Mouse (Mus musculus): ENCODE results near the gene H2afy2.

The H2afy2 gene

DNA sequence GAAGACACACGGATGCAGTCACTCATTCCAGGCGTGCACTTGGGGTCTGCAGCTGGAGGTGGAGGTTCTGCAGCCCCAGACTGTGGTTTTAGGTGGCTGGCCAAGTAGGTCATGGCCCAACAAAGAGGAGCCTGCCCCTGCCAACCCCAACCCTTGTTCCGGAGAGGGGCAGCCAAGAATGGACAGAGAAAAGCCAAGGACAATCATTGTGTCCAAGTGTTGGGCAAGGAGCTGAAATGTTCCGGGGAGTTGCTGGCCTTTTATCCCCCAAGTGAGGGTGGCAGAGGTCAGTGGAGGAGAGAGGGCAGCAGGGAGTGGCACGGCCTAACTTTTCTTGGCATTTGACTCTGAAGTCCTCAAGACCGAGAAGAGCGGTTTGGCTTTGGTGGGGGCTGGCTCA is 63.6 kb downstream of the H2afy2 start:
- DNase-seq, result no peak

DNA sequence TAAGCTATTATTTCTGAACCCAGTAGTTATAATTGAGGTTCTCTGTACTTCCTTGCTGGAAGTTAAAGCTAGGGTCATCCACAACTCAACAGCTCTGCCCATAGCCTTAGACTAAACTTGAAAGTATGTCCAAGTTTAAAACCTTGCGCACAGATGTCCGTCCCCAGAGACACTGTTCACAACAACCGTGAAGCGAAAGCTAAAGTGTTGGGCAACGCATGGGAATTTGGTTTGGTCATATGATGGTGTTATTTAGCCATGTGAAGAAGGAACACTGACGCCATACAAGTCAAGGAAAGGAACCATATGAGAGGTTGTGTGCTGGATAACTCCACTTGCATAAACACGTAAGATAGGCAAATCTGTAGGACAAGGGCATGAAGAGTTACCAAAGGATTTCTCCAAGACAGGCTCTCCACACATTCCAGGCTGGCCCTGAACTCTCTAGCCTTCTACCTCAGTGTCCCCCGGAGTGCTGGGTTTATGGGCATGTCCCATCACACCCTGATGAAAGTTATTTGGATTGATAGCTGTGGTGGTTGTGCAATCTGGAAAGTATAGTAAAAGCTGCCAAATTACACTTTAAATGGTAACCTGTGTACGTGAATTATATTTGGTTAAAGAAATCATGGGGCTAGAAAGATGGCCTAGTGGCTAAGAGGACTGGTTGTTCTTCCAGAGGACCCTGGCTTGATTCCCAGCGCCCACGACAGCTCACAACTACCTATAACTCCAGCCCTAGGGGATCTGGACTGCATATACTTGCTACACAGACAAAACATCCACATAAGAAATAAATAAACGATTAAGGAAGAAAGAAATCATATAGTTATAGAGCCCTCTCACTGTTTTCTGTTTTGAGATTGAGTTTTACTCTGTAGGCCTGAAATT is 66.3 kb downstream of the H2afy2 start:
- DNase-seq, result no peak

DNA sequence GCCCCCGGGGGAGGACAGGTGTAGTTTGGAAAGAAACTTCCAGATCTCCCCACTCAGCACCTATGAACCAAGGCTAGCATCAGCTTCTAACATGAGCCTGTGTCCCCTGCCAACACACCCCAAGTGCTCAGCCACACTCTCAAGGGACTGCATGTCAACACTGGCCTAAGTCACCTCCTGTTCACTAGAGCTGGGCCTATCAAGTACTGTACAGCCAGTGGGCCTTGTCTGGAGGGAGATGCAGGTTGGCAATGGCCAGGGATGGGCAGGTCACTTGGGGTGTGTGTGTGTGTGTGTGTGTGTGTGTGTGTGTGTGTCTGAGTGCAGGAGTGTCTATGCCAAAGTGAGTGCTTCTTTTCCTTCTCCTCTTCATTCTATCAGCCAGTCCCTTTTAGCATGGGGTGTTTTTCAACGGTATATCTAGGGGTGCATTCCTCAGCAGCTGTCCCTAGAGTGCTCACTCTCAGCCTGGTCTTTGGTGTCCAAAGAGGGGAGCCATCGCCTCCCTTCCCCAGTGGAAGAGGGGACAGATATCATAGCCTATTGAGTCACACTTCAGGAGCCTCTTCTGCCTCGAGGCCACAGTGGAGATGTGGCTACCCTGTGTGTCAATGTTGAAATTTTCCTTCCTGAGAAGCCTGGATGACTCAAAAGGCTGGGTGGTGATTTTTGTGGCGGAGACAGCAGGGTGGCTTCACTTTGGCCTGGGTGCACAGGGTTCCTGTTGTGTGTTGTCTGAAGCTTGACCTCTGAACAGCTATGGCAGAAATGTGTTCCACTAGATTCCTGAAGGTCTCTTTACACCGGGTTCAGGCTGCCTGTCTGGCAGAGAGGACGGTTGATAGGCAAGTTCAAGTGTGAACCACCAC is 67.7 kb downstream of the H2afy2 start:
- DNase-seq, result peak; percentile 92

DNA sequence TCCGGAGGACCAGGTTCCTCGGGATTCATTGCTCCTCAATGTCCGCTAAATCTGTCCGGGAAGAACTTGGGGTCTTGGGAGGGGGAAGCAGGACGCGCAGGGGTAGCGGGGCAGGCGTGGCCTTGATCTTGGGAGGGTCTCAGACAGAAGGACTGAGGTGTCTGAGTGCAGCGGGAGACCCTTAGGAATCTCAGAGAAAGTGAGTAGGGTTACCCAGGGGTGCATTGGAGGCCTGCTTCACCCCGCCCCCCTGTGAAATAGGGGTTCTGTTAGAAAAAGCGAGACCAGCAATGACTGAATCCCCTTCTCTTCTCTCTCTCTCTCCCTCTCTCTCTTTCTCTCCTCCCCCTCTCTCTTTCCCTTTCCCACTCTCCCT is 68.5 kb downstream of the H2afy2 start:
- DNase-seq, result no peak

DNA sequence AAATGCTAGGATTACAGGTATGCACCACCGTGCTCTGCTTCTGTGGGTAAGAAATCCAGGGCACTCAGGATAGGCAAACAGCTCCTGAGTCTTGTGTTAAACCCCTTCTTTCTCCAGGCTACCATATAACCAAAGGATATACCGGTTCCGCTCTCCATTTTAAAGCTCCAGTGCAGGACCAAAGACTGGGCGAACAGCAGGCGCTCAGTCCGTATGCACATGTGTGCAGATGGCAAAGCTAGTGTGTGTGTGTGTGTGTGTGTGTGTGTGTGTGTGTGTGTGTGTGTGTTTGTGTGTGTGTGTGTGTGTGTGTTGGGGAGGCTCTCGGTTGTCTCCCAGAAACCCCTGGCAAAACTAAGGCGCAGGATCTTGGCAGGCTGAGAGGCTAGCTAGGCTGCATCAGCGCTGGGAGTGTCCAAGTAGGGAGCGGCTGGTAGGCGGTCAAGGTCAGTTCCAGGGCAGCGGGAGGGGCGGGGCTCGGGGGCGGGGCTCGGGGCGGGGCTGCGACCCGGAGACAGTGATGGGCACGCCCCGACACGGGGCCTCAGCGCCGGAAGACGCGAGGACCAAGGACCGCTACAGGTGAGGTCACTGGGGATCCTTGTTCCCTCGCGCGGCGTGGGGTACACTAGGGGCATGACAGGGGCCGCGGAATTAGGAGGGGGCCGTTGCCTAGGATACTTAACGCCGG is 69.0 kb downstream of the H2afy2 start, which contains the start of gene Aifm2:
TSS of gene Aifm2 (plus strand) at position 493 of the 691 bp plus-strand sequence.
- peak; percentile 99 for DNase-seq

DNA sequence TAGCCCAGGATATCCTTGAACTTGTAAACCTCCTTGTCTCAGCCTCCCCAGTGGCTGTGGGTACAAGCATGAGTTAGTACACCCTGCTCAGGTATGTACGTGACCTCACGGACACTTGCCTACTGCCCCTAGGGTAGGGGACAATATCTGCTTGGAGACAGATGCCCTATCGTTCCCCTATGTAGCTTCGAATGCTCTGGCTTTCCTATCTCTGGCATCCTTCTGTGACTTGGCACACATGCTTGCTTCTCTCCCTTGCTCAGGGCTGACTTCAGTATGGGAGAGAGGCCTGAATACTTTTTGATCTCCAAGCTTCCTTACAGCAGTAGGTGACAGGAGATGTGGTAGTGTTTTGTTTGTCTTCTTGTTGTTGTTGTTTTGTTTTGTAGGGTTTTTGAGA is 69.8 kb downstream of the H2afy2 start:
- DNase-seq, result no peak

DNA sequence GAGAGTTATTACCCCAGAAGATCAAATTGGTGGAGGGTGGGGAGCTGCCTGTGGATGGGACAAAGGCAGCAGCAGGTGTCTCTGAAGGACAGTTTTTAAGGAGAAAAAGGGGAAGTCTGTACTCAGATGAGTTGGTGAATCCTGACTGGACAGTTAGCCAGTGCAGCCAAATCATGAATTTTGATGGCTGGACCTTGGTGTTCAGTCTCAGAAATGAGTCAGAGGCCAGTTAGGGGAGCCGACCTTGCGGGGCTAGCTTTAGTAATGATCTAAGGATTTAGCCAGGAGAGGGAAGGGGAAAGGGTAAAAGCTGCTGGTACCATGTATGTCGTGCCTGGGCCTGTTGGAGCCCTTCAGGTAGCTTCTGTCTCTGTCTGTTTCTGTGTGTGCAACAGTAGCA is 70.3 kb downstream of the H2afy2 start:
- no peak for DNase-seq

DNA sequence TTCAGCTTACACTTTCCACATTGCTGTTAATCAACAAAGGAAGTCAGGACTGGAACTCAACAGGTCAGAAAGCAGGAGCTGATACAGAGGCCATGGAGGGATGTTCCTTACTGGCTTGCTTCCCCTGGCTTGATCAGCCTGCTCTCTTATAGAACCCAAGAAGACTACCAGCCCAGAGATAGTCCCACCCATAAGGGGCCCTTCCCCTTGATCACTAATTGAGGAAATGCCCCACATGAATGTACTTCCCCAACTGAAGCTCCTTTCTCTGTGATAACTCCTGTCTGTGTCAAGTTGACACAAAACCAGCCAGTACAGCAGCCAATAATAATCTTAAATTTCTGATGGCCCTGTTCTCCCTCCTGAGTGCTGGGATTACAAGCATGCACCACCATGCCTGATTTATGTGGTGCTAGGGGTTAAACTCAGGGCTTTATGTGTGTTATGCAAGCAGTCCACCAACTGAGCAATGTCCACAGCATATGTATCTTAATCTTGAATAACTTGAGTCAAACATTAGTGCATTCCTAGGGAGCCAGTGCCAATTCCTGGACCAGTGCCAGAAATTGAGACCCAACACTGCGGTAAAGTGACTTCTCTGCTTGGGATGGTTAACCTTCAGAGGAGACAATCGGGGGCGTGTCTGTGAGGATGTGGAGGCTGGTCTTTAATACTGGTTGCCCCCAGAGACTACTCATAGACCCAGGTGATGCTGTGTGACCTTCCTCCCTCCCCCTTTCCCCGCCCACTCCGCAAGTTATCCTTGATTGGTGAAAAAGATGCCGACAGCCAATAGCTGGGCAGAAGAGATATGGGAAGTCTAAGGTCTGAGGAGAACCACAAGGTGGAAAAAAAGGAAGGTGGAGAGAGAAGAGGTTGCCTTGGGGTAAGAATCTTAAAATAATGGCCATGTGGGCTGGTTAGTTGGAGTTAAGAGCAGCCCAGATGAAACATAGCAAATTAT is 77.3 kb downstream of the H2afy2 start:
- DNase-seq, result no peak

DNA sequence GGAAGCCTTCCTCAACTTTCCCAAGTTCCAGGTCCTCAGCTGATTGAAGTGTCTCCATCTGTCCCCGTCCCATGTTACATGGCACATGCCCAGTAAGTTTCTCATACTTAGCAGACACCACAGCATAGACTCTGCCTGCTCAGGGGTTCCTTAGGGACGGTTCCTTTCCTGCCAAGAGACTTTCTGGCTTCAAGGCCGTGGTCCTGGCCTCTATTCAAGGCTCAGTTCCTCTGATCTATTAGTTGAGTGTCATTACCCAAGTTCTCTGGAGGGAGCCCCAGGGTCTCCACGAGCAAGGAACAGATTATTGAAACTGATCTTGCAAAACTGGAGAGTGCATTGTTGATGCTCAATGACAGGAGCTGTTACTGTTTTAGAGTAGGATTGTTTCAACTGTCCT is 79.3 kb downstream of the H2afy2 start:
- no peak for DNase-seq

DNA sequence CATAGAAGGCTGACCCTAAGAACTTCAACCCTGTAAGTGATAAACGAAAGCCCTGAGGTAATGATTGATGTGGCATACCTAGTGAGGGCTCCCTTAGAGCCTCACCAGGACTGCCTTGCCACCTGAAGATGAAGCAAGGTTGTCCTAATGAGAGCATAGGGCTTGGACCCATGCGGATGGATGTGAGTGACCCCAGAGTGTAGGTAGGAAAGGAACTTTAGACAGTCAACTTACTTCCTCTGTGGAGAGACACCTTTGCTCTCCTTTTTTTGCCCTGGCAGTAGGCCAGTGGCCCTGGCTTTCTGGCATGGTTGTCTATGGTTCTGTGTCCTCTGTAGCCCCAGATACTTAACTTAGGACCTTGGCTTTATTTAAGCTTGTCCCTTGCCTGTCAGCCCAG is 86.9 kb downstream of the H2afy2 start:
- DNase-seq, result peak; percentile 93

DNA sequence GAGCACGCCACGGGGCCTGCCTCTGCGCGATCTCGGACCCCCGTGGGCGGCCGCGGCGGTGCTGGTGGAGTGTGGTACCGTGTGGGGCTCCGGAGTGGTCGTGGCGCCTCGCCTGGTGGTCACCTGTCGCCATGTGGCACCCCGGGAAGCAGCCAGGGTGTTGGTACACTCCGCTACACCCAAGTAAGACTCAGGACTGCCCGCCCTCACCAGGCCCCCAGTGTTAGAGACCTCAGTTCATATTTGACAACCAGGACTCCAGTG is 87.5 kb downstream of the H2afy2 start:
- DNase-seq, result peak; percentile 93

DNA sequence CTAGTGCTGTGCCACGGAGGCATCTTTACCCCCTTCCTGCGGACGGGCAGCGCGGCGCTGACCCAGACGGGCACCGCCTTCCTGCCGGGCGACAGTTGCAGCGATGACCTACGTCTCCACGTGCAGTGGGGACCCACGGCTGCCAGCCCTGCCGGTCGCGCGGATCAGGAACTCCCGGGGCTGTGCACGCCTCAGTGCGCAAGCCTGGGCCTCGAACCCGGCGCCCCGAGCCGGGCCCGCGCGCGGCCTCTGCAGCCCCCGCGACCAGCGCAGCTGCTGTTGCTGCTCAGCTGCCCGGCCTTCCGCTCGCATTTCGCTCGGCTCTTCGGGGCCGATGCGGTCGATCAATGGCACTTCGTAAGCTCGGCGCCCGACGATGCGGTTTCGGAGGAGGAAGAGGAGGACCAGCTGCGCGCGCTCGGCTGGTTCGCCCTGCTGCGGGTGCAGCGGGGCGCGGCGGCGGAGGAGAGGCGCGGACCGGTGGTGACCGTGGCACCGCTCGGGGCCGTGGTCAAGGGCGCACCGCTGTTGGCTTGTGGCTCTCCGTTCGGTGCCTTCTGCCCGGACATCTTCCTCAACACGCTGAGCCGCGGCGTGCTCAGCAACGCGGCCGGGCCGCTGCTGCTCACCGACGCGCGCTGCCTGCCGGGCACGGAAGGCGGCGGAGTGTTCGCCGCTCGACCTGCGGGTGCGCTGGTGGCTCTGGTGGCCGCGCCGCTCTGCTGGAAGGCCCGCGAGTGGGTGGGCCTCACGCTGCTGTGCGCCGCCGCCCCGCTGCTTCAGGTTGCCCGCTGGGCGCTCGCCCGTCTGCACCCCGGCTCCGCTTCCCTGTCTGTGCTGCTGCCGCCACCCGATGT is 88.0 kb downstream of the H2afy2 start:
- no peak for DNase-seq

DNA sequence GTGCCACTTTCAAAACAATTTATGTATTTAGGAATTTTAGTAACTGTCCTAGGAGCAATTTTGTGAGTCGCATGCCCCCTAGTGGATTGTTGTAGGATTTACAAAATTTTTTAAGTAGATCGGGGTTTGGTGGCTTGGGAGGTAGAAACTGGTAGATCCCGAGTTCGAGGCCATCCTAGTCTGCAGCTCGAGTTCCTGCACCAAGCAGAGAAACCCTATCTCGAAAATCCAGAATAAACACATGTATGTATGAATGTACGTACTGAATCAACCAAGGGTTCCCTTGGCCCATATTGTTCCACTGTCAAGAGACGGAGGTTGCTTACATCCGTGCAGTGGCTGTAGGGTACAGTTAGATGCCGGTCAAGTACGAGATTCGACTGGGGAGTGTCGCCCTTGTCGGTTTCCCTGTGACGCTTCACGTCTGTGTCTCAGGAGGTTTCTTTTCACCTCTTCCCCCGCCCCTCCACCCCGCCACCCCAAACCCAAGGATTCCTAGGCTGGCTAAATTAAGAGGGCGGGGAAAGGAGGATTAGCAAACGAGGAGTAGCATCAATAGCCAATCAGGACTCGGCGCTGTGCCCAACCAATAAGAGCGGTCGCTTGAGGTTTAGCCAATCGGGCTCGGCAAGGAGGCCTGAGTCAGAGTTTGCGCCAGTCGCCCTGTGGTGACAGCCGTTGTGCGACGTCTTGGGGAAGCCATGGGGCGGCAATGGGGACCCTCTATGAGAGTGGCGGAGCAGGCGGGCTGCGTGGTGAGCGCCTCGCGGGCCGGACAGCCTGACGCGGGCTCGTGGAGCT is 88.9 kb downstream of the H2afy2 start, which contains the start of gene Tysnd1:
TSS of gene Tysnd1 (plus strand) at position 645 of the 801 bp plus-strand sequence.
- peak; percentile 100 for DNase-seq

DNA sequence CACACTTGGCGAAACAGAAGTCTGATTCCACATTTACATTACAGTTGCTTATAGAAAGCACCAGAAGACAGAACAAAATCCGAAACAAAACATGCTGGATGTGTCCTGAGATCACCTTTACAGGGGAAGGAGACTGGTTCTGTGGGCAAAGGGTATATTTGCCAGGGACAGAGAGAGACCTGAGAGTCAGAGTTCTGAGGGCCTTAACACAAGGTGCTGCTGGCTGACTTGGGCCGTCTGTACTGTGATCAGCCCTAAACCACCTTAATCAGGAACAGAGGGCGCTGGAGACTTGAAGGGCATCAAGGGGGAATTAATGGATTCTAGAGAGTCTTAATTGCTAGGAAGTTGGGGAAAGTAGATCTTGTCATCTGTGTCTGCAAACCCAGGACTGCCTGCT is 90.4 kb downstream of the H2afy2 start:
- peak; percentile 71 for DNase-seq

DNA sequence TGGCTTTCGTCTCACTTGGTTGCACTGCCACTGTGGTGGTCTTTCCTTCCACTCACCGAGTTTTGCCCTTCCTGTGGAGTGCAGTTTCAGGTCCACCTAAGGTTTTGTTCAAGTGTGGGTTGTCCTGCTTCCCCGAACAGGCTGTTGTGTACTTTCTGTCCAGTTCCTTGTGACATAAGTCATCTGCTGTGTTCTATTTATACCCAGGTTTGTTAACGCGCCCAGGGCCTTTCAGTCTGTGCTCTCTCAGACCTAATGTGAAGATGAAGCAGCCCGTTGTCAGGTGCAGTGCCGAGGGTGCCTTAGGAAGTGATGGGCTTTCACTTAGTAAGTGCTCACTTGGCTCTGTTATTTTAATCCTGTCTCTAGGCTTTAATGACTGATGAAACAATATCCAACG is 94.5 kb downstream of the H2afy2 start:
- DNase-seq, result peak; percentile 94
